Mouse (Mus musculus): ENCODE data around the gene Thbs2.

Gene Thbs2

GRCm38 (mm10) chr17:14697096-14697495, 3.1 kb upstream of the Thbs2 start:
- no peak for DNase-seq (ENCODE audit: low read depth, low spot score)

GRCm38 (mm10) chr17:14696281-14696795, 2.3 kb upstream of the Thbs2 start:
- DNase-seq (ENCODE audit: low read depth, low spot score): no peak

- DNase-seq (ENCODE audit: low read depth, low spot score): no peak
Observed at GRCm38 (mm10) chr17:14693048-14693993, 714 bp downstream of the Thbs2 start.

DNA sequence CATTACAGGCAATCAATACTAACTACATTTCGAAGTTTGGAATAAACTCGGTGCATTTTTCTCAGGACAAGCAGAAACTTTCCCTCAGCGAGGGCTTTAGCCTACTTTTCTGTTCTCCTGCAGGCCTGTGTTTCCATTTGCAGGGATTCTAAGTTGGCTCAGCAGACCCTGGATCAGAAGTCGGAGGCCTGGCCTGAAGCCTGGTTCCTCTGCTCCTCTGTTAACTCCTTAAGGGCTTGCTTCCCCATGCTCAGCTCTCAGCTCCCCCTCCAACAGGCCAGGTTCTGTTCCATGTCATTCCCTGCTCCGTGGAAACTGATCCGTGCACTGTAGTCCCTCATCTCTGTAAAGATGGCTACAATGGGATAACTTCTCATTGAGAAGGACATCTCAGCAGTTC, 2.1 kb downstream of the Thbs2 start:
- DNase-seq (ENCODE audit: low read depth, low spot score): no peak

DNA sequence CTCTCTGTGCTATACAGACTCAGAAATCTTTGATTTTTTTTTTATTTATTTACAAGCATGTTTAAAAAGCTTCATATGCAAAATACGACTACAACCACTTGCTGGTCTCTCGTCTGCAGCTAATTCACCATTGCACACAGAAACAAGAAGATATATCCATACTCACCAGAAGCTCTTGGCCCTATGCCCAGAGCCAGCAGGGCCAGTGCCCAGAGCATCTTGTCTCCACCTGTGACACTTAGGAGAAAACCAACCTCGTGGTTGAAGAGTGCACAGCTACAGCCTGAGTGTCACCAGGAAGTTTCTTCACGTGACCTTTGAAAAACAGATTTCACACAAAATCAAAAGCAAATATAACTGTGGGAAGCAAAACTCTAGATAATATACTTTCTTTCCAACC, 2.8 kb downstream of the Thbs2 start:
- no peak for DNase-seq (ENCODE audit: low read depth, low spot score)

- no peak for DNase-seq (ENCODE audit: low read depth, low spot score)
Observed at GRCm38 (mm10) chr17:14682836-14683235, 11.2 kb downstream of the Thbs2 start.

GRCm38 (mm10) chr17:14681047-14681446, 13.0 kb downstream of the Thbs2 start:
- DNase-seq (ENCODE audit: low read depth, low spot score): no peak

DNA sequence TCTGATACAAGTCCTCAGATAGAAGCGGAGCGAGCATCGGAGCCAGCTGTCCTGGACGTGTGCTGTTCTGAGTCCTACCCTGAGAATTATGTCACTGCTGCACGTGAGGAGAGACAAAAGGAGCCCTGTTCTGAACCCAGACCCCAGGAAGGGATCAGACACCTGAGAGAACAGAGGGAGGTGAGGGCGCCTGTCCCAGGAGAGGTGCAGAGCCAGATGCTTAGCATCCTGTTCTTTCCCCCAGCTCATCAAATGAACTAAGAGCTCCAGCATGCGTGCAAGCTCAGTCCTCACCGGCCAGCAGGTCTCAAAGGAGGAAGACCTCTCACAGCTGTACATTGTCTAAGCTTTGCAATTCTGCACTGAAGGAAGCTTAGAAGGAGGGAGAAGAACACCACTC, 16.8 kb downstream of the Thbs2 start:
- no peak for DNase-seq (ENCODE audit: low read depth, low spot score)

DNA sequence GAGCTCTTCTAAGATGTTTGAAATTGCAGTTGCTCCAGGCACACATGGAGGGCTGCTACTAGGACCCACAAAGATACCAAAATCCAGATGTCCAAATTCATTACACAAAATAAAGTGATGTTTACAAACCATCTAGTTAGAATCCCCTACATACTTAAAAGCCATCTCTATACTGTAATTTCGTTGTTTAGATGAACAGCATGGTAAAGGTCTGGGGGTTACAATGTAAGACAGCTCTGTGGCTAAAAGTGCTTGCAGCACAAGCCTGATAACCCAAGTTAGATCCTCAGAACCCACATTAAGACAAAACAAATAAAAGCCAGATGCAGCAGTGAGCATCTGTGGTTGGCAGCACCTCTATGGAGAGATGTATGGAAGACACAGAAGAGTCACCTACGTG, 18.5 kb downstream of the Thbs2 start:
- no peak for DNase-seq (ENCODE audit: low read depth, low spot score)

DNA sequence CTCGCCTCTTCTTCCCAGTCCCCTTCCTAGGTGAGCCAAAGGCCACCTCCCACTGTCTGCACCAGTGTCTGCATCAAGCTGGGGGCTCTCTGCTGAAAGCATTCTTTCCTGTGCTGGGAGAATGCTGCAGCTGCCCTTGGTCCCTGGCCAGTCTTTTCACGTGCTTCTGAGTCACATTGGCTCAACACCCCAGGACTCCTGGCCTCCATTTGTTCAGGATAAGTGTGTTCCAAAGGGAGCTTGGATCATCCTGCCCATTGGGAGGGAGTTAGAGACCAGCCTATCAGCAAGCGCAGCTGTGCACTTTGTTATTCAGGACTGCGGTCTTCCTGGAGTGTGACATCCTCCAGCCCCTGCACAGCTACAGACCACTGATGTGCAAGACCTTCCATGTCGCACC, 21.6 kb downstream of the Thbs2 start:
- no peak for DNase-seq (ENCODE audit: low read depth, low spot score)

- no peak for DNase-seq (ENCODE audit: low read depth, low spot score)
Observed at GRCm38 (mm10) chr17:14667225-14667624, 26.8 kb downstream of the Thbs2 start.

- no peak for DNase-seq (ENCODE audit: low read depth, low spot score)
Observed at GRCm38 (mm10) chr17:14666451-14666850, 27.6 kb downstream of the Thbs2 start.

GRCm38 (mm10) chr17:14663366-14663765, 30.7 kb downstream of the Thbs2 start:
- no peak for DNase-seq (ENCODE audit: low read depth, low spot score)

DNA sequence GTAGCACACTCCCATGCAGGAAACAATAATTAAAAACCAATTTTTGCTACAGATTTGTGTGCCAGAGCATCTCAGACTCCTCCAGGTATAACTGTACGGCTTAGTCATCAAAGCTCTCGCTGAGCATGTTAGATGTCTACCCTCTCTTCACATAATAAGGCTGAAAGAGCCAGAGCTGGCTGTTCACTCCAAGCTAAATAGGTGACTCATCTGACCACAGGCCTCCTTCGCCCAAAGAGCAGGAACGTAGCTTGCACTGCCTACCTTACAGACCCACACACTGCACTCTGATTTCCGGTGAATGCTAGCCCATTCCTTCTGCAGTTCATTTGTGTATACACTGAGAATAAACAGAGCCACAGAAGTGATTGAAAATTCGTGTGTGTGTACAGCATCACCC, 31.6 kb downstream of the Thbs2 start:
- no peak for DNase-seq (ENCODE audit: low read depth, low spot score)

DNA sequence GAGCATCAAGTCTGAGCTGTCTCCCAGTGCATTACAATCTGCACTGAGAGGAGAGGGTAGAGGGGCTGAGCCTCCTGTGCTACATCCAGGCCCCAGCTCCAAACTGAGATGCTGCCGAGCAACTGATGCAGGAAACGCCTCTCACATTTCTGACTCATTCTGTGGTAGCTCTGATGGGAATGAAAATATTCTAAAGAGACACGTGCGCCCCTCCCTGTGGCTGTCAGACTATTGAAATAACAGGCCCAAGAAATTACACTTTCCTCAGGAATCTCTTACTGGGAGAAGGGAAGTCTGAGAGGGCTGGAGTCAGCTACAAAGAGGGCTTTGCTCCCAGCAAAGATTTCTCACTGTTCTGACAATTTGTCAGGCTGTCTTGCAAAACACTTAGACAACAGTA, 34.3 kb downstream of the Thbs2 start:
- DNase-seq (ENCODE audit: low read depth, low spot score): no peak

- no peak for DNase-seq (ENCODE audit: low read depth, low spot score)
Observed at GRCm38 (mm10) chr17:14658123-14658522, 35.9 kb downstream of the Thbs2 start.

GRCm38 (mm10) chr17:14657123-14657522, 36.9 kb downstream of the Thbs2 start:
- no peak for DNase-seq (ENCODE audit: low read depth, low spot score)

DNA sequence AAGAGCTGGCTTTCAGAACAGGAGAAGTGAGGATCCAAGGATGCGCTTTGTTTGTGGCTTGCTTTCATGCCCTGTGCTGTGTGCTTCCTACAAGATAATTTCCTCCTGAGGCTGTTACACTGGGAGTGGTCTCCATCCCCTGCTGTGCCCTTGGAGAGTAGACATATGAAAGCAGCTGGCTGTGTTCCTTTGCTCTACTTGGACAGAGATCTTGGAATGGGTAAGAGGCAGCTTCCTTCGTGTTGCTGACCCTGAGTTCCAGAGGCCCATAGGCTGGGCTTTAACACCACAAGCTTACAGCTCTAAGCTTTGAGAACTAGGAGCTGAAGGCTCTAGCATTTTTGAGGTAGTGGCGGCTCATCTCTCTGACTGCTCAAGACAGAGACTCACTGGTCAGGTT, 39.1 kb downstream of the Thbs2 start:
- no peak for DNase-seq (ENCODE audit: low read depth, low spot score)

DNA sequence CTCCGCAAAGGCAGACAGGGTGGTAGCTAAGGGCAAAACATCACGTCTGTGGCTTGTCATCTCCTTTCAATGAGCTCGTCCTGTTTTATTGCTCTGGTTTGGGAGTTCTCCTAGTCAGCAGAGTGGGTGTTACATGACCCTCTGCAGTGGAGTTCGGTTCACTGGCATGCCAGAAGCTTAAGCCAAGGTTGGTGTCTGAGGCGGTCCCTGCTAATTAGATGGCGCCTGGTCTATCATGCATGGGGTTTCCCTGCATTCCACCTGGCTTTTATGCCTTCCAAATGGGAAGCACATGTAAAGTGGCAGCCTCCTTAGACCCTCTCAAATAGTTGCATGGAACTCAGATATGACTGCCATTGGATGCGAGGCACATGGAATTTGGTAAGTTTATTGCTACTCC, 42.0 kb downstream of the Thbs2 start:
- DNase-seq (ENCODE audit: low read depth, low spot score): peak; percentile 39

- no peak for DNase-seq (ENCODE audit: low read depth, low spot score)
Observed at GRCm38 (mm10) chr17:14647996-14648640, 45.9 kb downstream of the Thbs2 start.

DNA sequence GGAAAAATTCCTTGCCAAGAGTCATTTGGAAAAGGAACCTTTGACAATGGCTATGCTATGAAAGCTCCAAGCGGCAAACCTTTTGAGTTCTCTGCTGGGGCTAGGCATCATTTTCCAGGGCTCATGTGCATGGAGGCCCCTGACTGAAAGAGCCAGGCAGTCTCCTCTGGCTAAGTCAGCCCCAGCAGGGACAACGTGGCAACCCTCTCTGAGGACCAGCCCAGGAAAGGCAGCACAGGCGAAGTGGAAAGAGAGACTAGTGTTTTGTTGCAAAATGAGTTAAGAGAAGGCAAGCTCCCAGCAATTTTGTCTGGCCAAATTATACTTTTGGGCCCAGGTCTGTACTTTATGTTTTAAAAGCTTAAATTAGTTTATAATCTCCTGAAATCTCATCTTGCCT, 50.0 kb downstream of the Thbs2 start:
- DNase-seq (ENCODE audit: low read depth, low spot score): no peak

DNA sequence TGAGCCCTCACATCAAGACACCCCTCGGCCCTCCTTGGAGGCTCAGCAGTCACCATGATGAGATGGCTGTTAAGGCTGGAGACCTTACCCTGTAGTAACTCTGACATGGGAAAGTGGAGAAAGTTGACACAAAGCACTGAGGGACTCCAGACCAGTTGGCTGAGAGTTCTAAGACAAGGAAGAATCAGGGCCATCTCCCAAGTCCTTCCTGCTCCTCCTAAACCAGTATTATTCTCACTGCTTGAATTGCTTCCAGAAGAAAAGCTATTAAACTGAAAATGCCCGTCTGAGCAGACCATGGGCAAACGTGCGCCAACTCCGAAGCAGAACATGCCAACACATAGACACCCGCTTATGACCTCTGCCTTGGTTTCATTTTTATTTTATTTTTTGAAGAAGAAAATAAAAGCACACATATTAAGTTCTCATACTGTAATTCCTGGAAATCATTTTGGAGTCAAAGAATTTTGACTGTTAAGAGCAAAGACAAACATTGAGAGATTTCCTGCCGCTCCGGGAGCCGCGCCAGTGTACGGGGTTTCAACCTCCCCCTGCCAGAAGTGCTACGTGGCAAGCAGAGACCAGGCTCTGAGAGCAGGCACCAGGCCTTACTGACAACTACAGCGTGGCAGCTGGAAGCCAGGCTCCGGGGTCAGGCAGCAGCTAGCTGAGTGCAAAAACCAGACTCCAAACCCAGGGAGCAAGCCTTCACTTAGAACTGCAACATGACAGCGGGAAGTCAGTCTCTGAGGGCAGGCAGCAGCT, 53.5 kb downstream of the Thbs2 start:
- no peak for DNase-seq (ENCODE audit: low read depth, low spot score)
